8 mouse cellular contexts compared by ENCODE assay signal in the genomic region with DNA sequence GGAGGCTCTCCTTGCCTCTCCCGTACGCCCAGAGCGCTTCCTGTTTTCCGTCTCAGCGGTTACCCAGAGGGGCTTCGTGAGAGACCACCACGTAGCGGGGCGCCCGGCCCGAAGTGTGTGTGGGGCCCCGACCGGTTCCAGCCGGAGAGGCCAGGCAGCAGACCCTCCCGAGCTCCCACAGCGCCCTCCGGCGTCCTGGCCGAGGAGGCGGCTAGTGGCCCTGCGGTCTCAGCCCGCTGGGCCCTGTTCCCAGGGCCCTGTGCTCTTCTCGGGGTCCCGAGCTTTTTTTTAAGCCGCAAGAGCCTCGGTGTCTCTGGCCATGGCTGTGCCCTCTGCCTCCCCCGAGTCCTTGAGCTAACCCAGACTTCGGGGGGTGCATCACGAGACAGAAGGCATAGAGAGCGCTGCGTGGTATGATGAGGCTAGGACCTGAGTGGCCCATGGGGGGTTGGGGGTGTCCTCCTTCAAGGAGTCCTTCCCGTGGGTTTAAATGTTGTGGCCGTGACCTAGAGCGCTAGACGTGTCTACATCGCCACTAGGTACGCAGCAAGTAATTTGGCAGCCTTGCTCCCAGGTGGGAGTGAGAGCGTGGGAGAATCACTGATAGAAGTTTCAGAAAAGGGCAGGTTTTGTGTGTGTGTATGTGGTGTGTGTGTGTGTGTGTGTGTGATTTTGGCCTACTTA. TPM values are rescaled to one million over a fixed set of nuclear protein-coding genes. Genes with fewer than 3 reads are reported as not detected.
DNase-seq lines count a peak whose midpoint lies in the region; ATAC-seq and TF ChIP-seq lines count a peak whose summit lies in the region.

No protein-coding gene starts in this region.

- intact Hi-C loops in heart, postnatal 25 days (cut with DNase I), result no loop called here
- intact Hi-C loops in left cerebral cortex, postnatal 4 days (cut with DNase I), result no loop called here

- H3K27ac ChIP-seq in heart, embryonic 11.5 days (ENCODE audit: low read depth, low read length), result peak overlapping the region; percentile 95
- peak overlapping the region; percentile 77 for H3K27ac ChIP-seq in ES-E14 (ENCODE audit: insufficient read depth, low read depth, low read length, poor library complexity, severe bottlenecking)
- peak overlapping the region; percentile 94 for H3K27ac ChIP-seq in embryonic facial prominence, embryonic 13.5 days
- peak overlapping the region; percentile 71 for H3K27ac ChIP-seq in hindbrain, embryonic 11.5 days (ENCODE audit: low read depth, low read length)
- peak overlapping the region; percentile 97 for H3K27ac ChIP-seq in midbrain, embryonic 10.5 days (replicated peaks)

- H3K4me1 ChIP-seq in heart, embryonic 11.5 days (ENCODE audit: control insufficient read depth, insufficient read depth, low read length), result peaks cover 8% of the 10 kb centered on the region; the same call in 1 of the 2 replicates
- peaks cover 3 to 4% of the 10 kb centered on the region in 2 experiments; a peak in 2 of 4 replicates for H3K4me1 ChIP-seq in ES-E14 (ENCODE audit: control insufficient read depth in 2 of 2, insufficient read depth in 2 of 2, low read length in 2 of 2, poor library complexity in 1 of 2)
- H3K4me1 ChIP-seq in embryonic facial prominence, embryonic 13.5 days, result peaks cover 12% of the 10 kb centered on the region
- H3K4me1 ChIP-seq in hindbrain, embryonic 11.5 days (replicated peaks; ENCODE audit: control insufficient read depth, insufficient read depth, low read length), result peaks cover 6% of the 10 kb centered on the region
- H3K4me1 ChIP-seq in midbrain, embryonic 10.5 days, result peaks cover 27% of the 10 kb centered on the region

- H3K36me3 ChIP-seq in heart, embryonic 11.5 days (ENCODE audit: control insufficient read depth, insufficient read depth, low read length), result no peaks in the 10 kb centered on the region
- no peaks in the 10 kb centered on the region for H3K36me3 ChIP-seq in ES-E14 (ENCODE audit: control insufficient read depth, insufficient read depth, low read length, poor library complexity, severe bottlenecking)
- no peaks in the 10 kb centered on the region for H3K36me3 ChIP-seq in embryonic facial prominence, embryonic 13.5 days
- H3K36me3 ChIP-seq in hindbrain, embryonic 11.5 days (ENCODE audit: control insufficient read depth, insufficient read depth, low read length), result no peaks in the 10 kb centered on the region
- H3K36me3 ChIP-seq in midbrain, embryonic 10.5 days, result peaks cover 3% of the 10 kb centered on the region; the same call in 1 of the 2 replicates

- H3K4me3 ChIP-seq in heart, embryonic 11.5 days (ENCODE audit: low read depth, low read length), result peak overlapping the region; percentile 88
- H3K4me3 ChIP-seq in ES-E14 (ENCODE audit: insufficient read depth in 1 of 2, low read depth in 1 of 2, low read length in 2 of 2, poor library complexity in 1 of 2, severe bottlenecking in 1 of 2), result peak overlapping the region; percentile 78 to 83
- H3K4me3 ChIP-seq in embryonic facial prominence, embryonic 13.5 days, result peak overlapping the region; percentile 93
- peak overlapping the region; percentile 82 for H3K4me3 ChIP-seq in hindbrain, embryonic 11.5 days (ENCODE audit: low read depth, low read length)
- peak overlapping the region; percentile 94 for H3K4me3 ChIP-seq in midbrain, embryonic 10.5 days

- H3K9me3 ChIP-seq in heart, embryonic 11.5 days (replicated peaks; ENCODE audit: control insufficient read depth, low read length), result no peaks in the 10 kb centered on the region
- H3K9me3 ChIP-seq in ES-E14 (ENCODE audit: control insufficient read depth, insufficient read depth, low read depth, low read length), result no peaks in the 10 kb centered on the region
- H3K9me3 ChIP-seq in embryonic facial prominence, embryonic 13.5 days, result no peaks in the 10 kb centered on the region
- H3K9me3 ChIP-seq in hindbrain, embryonic 11.5 days (ENCODE audit: control insufficient read depth, low read length), result no peaks in the 10 kb centered on the region
- no peaks in the 10 kb centered on the region for H3K9me3 ChIP-seq in midbrain, embryonic 10.5 days (replicated peaks)

- peak; percentile 72 for ATAC-seq in heart, embryonic 11.5 days (replicated peaks; ENCODE audit: insufficient number of reproducible peaks, low FRiP score, low TSS enrichment)
- peak; percentile 65 for ATAC-seq in embryonic facial prominence, embryonic 13.5 days (ENCODE audit: insufficient number of reproducible peaks, insufficient read depth, low FRiP score, low TSS enrichment, low read depth)
- peak; percentile 89 for ATAC-seq in hindbrain, embryonic 11.5 days (ENCODE audit: low FRiP score)

- under 1% methylated on average over 38 of the region's 38 CpGs for WGBS in heart, embryonic 11.5 days (ENCODE audit: insufficient replicate concordance)
- under 1% methylated on average over 38 of the region's 38 CpGs for WGBS in embryonic facial prominence, embryonic 13.5 days
- WGBS in hindbrain, embryonic 11.5 days, result under 1% methylated on average over 38 of the region's 38 CpGs
- WGBS in midbrain, embryonic 10.5 days, result 1% methylated on average over 38 of the region's 38 CpGs

- no peaks in the 10 kb centered on the region for H3K27me3 ChIP-seq in heart, embryonic 11.5 days (ENCODE audit: control insufficient read depth, insufficient read depth, low read length)
- no peaks in the 10 kb centered on the region for H3K27me3 ChIP-seq in embryonic facial prominence, embryonic 13.5 days
- H3K27me3 ChIP-seq in hindbrain, embryonic 11.5 days (ENCODE audit: control insufficient read depth, insufficient read depth, low read length), result no peaks in the 10 kb centered on the region
- no peaks in the 10 kb centered on the region for H3K27me3 ChIP-seq in midbrain, embryonic 10.5 days (ENCODE audit: low read depth, poor library complexity, severe bottlenecking)

- H3K4me2 ChIP-seq in heart, embryonic 11.5 days, result peak overlapping the region; percentile 81
- peak overlapping the region; percentile 92 for H3K4me2 ChIP-seq in embryonic facial prominence, embryonic 13.5 days
- H3K4me2 ChIP-seq in hindbrain, embryonic 11.5 days (replicated peaks; ENCODE audit: low read depth, low read length), result peak overlapping the region; percentile 90

- no peak for DNase-seq in heart, postnatal 25 days (ENCODE audit: low spot score)
- no peak for DNase-seq in ES-E14 (ENCODE audit: low read depth, low spot score)
- DNase-seq in hindbrain, embryonic 11.5 days (ENCODE audit: low spot score), result no peak
- peak; percentile 75 for DNase-seq in left cerebral cortex, postnatal 4 days
- DNase-seq in midbrain, embryonic 10.5 days (ENCODE audit: low spot score), result no peak
- DNase-seq in urinary bladder, postnatal 25 days (ENCODE audit: low spot score), result peak; percentile 7

- H3K9ac ChIP-seq in heart, embryonic 11.5 days (ENCODE audit: low read depth, low read length), result peak overlapping the region; percentile 98
- peak overlapping the region; percentile 89 for H3K9ac ChIP-seq in ES-E14 (ENCODE audit: insufficient read depth, low read depth, low read length, poor library complexity, severe bottlenecking)
- peak overlapping the region; percentile 98 for H3K9ac ChIP-seq in embryonic facial prominence, embryonic 13.5 days
- H3K9ac ChIP-seq in hindbrain, embryonic 11.5 days (ENCODE audit: low read depth, low read length), result peak overlapping the region; percentile 89

- in situ Hi-C loops in ES-E14 (cut with MboI; ENCODE audit: low sequenced_read_pairs in 2 of 2, unreplicated experiment in 2 of 2), result no loop called here

TF ChIP-seq in ES-E14, 5 proteins besides CTCF, POLR2A, EP300 and RAD21:
- TF ChIP-seq MAFK (IDR thresholded peaks at IDR 0.05; ENCODE audit: insufficient read depth, low read depth, low read length) (no peak), CHD2 (IDR thresholded peaks at IDR 0.05; ENCODE audit: low read depth, low read length) (no peak), ZC3H11A (IDR thresholded peaks at IDR 0.05; ENCODE audit: borderline replicate concordance, low read depth, low read length) (no peak), HCFC1 (IDR thresholded peaks at IDR 0.05; ENCODE audit: borderline replicate concordance, insufficient read depth, low read length) (no peak), ZNF384 (IDR thresholded peaks at IDR 0.05; ENCODE audit: low read depth, low read length) (no peak)

RNA-seq across cellular contexts. Expression of gene Rnf34, which starts 0.6 kb away (rescaled TPM):
- 32.4 and 36.0 TPM in 2 replicates for polyA plus RNA-seq in heart, embryonic 11.5 days (2014; fragmentation: Nextera tagmentation; extraction: Ambion mirVana)
- 10 to 100 TPM; 24.0 to 28.2 TPM for total RNA-seq in heart, postnatal 25 days (2021)
- 22.0 and 26.1 TPM in 2 replicates for total RNA-seq in ES-E14 (2012; rRNA removed)
- 38.9 and 43.0 TPM in 2 replicates for polyA plus RNA-seq in embryonic facial prominence, embryonic 13.5 days (2015; fragmentation: Nextera tagmentation; extraction: Ambion mirVana)
- polyA plus RNA-seq in hindbrain, embryonic 11.5 days (2014; fragmentation: Nextera tagmentation; extraction: Ambion mirVana), result 56.8 and 61.5 TPM in 2 replicates
- total RNA-seq in left cerebral cortex, postnatal 4 days (2021), result 10 to 100 TPM; 38.9 to 40.0 TPM
- 50.6 and 56.7 TPM in 2 replicates for polyA plus RNA-seq in midbrain, embryonic 10.5 days (2016; fragmentation: Nextera tagmentation; extraction: Ambion mirVana)

RNA-seq across cellular contexts. Expression of gene Anapc5, which starts 29.3 kb away (rescaled TPM):
- polyA plus RNA-seq in heart, embryonic 11.5 days (2014; fragmentation: Nextera tagmentation; extraction: Ambion mirVana), result 354 and 366 TPM in 2 replicates
- total RNA-seq in heart, postnatal 25 days (2021), result 100 to 1,000 TPM; 161 to 165 TPM
- 285 and 344 TPM in 2 replicates for total RNA-seq in ES-E14 (2012; rRNA removed)
- polyA plus RNA-seq in embryonic facial prominence, embryonic 13.5 days (2015; fragmentation: Nextera tagmentation; extraction: Ambion mirVana), result 437 and 454 TPM in 2 replicates
- polyA plus RNA-seq in hindbrain, embryonic 11.5 days (2014; fragmentation: Nextera tagmentation; extraction: Ambion mirVana), result 522 and 525 TPM in 2 replicates
- 100 to 1,000 TPM; 386 to 393 TPM for total RNA-seq in left cerebral cortex, postnatal 4 days (2021)
- polyA plus RNA-seq in midbrain, embryonic 10.5 days (2016; fragmentation: Nextera tagmentation; extraction: Ambion mirVana), result 499 and 524 TPM in 2 replicates

Comparison
In these comparisons a context has a peak if more than half of its experiments do, and no peak if none do; other contexts are left out.
1. DNase-seq: peak in left cerebral cortex, postnatal 4 days (single experiment) and urinary bladder, postnatal 25 days (single experiment); none in heart, postnatal 25 days (single experiment), ES-E14 (single experiment), hindbrain, embryonic 11.5 days (single experiment) and midbrain, embryonic 10.5 days (single experiment).
2. Peak in every context shown above with its lines, with median percentiles within 50 percentile points of each other: ATAC-seq, H3K27ac ChIP-seq, H3K4me2 ChIP-seq, H3K4me3 ChIP-seq and H3K9ac ChIP-seq.